Mouse (Mus musculus) adrenal gland, postnatal 36 days (tissue): ENCODE measurements at regions not wholly inside any gene's neighbourhood (a gene's known extent, or its start where the extent isn't known, plus 50 kb on each side); places are given as distances from the start of the nearest gene placed in this dataset.

Source experiments
- DNase-seq, 2 experiments: peaks; one replicate each; pipeline ENCODE4 v3.0.0; 2021; ENCODE audit warnings: mixed read lengths in 1 of 2

DNA sequence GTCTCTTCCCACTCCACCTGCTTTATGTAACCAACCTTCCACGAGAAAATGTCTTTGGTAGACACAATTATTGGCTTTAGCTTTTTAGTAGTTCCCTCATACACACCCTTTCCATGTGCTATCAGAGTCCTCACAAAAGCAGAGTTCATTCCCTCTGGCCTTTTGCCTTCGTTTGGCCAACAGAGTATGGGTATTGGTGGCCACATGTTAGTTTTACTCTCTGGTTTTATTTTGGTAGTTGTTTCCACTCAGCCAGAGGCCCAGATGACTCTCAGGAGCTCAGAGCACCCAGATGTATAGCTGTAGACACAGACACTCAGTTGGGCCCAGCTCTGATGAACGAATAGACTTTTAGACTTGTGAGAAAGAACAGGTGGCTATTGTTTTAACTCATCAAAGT is 286.4 kb downstream of the Pten start:
- DNase-seq, result no peak

DNA sequence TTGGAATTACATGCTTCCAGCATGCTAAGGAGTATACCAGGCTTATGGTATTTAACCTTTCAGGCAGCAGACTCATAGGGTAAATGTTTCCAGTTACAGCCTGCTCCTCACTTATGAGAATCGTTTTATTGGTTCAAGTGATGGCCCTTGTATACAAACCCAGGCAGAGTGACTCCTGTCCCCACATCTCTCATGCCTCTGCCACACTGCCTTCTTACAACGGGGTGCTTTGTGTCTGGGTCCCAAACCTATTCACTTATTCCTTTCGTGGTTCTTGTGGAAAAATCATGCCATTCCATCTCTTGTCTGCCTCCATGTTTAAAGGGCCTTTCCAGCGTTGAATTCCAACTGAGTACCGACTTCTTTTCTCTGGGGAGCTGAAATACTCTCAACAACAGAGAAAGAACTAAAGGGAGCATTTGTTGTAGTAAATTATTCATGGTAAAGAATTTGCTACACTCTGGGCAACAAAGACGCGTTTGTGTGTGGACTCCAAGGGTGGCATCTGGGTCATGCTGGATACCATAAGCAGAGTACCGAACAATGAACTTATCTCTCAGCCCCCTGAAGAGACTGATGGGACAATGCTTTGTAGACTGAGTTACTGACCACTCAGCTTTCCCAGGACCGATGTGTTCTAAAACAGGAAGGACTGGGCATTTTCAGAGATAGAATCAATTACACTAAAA is 291.6 kb downstream of the Pten start:
- no peak for DNase-seq

DNA sequence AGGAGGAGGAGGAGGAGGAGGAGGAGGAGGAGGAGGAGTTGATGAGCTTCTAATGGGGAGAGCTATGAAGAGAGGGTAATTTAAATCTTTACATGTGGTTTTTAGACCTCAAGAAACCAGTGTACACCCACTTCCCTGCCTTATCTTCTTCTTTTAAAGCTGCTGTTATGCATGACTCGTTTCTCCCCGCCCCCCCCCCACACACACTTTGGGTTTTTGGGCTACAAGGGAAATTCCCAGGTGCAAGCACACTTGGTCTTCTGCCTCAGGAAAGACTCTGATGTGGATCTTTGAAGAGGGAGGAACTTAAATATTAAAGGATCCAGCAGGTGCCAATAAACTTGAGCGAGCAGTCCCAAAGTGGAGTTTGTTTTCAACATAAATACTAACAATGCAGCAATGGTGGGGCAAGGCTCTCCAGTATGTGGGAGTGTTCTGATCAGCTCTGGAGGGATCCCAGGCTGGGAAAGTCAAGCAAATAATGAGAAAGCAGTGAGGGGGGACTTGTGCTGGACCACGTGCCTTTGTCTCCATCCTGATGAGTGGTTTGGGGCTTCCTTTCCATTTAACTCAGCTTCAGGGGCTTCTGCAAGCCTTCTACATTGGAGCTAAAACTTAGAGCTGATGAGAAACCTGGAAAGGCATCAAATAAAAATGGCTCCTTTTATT is 296.0 kb downstream of the Pten start:
- DNase-seq, result no peak

DNA sequence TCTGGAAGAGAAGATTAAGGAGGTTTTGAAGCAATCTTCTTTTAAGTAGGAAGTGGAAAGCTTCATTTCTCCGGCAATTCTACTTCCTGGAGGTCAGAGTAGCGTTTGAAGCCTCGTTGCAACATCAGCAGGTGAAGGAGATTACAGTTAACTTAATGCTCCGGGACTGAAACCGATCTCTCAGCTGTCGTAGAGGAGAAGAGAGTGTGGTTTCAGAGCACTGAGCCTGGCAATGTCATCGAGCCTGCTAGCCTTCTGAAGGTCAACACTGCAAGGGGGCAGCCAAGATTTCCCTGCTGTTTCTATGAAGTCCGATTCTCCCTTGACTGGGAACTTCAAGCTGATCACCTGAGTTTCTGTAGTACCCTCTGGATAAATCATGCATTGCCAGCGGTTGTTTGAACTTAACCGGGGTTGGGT is 299.1 kb downstream of the Pten start:
- DNase-seq, result peak; percentile 39 to 47

DNA sequence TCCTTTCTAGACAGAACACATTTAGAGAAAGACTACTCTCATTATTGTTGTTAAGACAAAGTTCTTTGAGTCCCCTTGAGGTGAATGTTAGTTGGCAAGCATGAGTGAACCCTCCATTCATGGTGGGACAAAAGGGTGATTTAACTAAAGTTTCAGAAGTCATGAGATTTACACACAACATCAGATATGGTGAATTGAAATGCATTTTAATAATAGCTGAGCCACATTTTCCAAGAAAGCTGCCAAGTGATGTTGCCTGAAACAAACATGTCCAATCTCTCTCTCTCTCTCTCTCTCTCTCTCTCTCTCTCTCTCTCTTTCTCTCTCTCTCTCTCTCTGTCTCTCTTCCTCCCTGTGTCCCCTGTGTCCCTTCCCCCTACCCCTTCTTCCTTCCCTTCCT is 303.7 kb downstream of the Pten start:
- no peak for DNase-seq

DNA sequence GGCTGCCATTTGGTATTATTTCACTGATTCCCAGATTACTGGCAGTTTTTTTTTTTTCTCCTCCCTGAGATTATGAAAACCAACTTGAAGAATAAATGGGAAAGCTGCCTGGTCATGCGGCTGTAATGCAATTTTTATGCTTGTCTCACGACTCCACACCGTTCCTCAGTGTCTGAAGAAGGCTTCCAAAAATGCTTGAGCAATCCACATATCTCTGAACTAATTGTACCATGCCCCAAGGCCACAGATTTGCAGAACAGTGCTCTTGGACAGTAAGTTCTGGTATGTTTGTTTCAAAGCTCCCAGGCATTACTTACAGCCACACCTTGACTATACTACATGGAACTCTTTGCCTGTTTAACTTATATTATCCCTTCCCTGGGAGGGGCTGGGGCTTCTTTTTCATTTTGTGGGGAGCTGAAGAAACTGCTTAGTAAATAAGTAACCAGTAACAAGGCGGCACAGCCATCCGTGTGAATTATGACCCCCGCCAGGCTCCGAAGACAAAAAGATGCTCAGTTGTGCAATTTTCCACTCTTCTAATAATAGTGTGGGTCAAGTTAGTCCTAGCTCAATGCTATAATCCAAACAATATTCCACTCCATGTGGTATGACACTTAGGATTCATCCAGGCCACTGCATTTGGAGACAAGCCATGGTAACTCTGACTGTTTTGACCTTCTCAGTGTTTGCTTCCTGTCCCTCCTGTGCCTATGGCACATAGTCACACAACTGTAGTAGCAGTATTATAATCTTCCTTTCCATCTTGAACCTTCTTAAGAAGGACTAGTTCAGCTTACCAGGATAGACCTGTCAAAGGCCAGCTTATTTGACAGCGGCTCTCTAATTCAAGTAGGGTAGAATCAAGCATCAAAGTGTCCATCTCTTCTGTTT is 305.1 kb downstream of the Pten start:
- DNase-seq, result peak; percentile 12 to 30

DNA sequence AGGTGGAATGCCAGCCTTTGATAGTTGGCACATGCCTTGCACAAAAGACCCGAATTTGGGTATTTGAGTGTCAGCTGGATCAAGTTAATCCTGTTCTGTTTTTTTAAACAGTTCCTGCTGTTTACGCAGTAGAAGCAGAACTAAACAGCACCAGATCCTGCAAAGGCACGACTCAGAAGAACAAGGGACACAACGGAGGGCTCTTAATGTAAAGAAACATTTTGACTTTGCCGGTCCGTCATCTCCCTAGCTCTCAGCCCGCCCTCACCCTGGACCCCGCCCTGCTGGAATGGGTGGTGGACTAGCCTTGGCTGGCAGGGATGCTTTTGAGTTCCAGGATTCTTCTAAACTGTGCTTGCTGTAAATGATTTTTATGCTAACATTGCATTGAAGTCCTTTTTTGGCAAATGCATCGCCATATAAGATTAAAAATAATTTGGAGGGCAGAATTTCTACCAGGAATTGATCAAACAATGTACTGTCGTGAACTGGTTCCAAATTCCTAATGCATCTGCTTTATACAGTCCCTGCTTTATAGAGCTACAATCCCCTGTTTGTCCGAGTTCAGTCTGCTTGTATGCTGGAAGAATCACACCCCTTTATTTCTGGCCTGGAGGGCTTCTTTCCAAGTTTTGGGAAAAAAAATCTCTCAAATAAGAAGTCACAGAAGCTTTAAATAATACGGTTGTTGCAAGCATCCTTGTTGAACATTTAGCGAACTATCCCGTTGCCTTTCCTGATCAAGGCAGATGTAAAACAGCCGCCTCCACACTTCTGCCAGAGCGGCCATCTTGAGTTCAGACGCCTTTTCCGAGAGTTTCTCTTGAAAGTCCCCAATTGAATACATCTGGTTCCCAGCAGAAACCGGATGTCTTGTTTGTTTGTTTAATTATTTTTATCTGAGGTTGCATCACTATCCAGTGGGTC is 308.2 kb downstream of the Pten start:
- DNase-seq, result no peak

DNA sequence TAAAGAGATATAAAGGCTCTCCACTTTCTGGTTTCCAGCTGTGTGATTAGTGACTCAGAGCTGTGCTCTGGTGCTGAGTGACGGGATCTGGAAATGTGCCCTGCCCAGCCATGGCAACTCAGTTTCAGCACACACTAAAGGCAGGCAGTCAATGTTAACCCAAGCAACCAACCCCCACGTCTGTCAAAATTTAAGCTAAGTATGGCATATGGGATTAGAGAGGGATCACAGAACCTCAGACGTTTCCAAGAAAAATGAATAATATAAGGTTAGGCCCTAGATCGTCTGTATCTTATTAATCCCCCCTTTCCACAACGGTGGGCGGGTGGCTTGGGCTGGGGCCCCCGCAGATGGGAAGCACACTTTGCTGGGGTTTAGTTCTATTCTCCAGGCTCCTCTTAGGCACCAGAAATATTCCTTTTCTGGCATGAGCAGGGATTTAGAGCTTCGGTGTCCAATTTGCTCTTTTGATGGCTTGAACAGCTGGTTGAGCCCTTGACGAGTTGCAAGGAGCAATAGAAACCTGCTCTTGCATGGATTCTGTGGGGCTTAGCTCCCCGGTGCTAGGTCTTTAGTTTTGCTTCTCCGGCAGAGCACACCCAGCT is 311.2 kb downstream of the Pten start:
- peak; percentile 26 to 57 for DNase-seq

DNA sequence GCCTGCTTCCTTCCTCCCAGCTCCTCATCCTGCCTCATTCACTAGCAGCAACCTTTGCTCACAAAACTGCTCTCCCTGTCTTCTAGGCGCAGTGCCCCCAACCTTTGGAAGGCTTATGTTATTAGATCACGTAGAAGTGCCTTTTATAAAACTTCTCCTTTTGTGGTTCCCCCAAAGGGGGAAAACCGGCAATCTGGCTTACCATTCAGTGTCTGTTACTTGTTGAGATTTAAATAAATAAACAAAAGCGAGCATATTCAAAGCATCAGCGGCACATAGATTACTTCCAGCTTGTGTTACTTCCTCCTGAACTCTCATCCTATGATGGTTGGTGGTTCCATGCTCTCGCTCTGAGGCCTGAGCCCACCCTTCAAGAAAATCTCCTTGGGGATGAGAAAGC is 312.5 kb downstream of the Pten start:
- no peak for DNase-seq

DNA sequence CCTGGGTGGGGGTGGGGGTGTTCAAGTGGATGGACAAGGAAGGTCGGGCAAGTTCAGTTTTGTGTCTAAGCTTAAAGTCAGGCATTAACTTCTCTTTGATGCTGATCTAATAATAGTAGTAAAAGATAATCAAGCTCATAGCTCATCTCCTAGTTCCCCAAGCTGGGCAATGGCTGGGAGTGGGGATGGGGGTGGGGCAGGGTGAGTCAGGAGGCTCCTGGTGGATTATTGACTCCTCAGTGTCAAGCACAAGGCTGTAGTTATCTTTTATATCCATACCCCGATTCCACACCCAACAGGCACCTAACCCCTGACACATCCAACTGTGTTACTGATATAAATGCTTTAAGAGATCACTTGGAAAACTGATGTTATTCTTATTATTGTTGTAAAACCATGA is 315.0 kb downstream of the Pten start:
- DNase-seq, result peak; percentile 4 to 17

DNA sequence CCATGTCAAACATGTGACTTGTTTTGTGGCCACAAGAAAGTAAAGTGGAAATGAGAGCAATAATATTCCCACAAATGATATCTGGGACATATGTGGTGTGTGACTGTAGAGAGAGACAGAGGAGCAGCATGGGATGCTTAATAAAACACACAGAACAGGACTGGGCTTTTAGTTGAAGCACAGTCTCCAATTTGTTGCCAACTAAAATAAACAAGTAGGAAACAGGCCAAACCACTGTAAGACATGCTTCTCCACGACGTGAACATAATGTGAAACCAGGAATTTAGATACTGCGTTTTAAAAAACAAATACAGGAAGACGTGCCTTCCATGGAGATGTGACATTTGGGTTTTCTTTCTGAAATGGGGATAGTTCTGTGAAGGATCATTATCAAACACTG is 317.2 kb downstream of the Rnls start:
- DNase-seq, result no peak

DNA sequence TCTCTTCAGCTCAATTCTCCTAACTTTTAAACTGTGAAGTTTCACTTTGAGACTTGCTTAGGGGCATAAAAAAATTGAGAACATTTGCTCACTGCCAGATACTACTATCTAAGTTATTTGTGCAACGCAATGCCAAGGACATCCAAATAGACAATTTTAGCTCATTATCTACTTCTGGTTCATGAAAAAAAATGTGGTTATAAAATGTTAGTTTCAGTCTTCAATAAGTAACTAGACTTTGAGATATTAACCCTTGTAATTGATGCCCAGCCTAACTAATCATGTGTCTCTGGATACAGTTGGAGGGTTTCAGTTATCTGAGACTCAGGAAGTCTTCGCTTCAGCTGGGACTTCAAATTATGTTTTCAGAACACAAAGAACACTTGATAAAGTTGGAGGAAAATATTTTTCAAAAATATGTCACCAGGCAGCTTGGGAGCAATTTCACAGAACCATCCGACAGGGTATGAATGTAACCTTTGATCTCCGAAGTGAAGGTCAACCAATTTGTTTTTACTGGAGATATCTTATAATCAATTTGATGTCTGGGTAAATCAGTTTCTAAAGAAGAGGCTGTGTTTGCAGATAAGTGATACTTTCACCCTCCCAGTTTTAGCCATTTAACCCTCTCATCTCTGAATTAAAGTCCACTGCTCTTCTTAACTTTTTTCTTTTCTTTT is 313.3 kb downstream of the Rnls start:
- no peak for DNase-seq

DNA sequence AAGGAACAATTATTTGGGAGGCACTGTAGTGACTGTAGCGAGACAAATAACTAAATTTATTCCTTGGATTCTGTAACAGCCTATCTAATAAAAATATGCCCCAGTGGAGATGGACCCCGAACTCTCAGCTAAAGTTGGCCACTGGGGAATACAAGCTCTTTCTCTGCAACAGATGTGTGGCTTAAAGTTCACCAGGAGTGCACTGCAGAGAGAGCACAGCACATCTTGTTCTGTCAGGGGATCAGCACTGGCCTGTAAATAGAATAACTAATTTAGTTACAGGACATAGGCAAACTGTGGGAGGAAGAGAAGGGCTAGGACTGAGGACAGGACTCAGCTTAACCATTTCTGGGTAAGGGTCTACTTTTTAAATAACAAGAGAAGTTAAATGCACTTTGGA is 312.1 kb downstream of the Rnls start:
- no peak for DNase-seq

DNA sequence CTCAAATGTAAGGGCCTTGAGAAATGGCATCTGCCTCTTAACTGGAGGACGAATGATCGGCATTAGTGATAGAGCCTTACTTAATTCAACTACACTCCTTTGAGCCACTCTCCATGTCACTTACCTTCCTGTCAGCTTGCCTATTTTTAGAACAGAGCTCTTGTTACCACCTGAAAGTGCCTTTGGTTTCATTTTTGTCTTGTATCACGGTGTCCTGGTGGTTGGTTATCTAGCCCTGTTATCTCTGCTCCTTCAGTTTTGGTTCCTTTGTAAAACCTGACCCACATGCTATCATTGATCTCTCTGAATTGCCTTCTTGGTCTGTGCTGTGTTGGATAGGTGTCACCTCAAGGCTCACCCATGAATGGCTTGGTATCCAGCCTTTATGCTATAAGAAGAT is 310.6 kb downstream of the Rnls start:
- no peak for DNase-seq

DNA sequence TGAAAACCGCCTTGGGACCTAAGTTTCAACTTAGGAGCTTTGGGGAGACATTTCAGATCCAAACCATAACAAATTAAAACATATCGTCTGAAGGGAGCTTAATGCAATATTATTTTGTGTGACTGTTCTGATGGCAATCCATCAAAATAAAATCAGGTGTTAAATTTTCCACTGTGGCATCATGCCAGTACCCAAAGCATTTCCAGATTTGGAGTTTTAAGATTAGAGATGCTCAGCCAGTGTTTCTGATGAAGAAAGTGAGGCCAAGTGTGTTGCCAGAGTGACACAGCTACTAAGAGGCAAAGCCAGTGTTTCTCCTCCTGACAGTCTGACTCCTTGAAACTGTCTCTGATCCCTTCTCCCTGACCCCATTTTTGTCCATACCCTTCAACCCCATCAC is 308.7 kb downstream of the Rnls start:
- no peak for DNase-seq

DNA sequence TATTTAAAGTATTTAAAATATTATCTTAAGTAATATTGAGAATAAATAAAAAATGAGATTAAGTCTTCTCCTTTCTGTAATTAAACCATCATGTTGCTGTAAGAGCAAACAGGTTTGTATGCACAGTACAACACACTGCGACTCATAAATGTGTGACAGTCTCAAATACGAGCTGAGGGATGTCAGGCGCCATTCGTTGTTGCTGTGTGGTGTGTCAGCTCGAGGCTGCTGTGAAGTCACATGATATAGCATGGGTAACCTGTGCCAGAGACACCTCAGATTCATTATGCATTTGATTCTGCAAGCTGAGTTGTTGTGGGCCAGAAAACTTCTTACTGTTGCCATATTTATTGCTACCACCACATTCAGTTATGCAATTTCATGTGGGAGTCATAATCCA is 307.4 kb downstream of the Rnls start:
- no peak for DNase-seq
